Mouse (Mus musculus) cerebellum, adult 2 months (tissue): Measurements from ENCODE around the gene M6pr. TPM values are rescaled to one million over a fixed set of nuclear protein-coding genes. Genes with fewer than 3 reads are reported as not detected.

Source experiments
- DNase-seq, 2 experiments: peaks; one replicate each; pipeline ENCODE4 v3.0.0; 2021
- H3K27ac ChIP-seq: fragments of 200-500 bp; 2 replicates; pipeline ENCODE4 v1.5.1; 2012; ENCODE audit warnings: low read length, control low read depth, inconsistent platforms; ENCODE audit not compliant: insufficient read depth
- H3K27me3 ChIP-seq: fragments of 200-500 bp; 2 replicates; pipeline ENCODE4 v1.6.1; 2012; ENCODE audit warnings: inconsistent platforms, mild to moderate bottlenecking, low read length, moderate library complexity; ENCODE audit not compliant: control insufficient read depth, insufficient read depth
- H3K4me1 ChIP-seq: fragments of 200-500 bp; 2 replicates; pipeline ENCODE4 v1.6.1; 2011; ENCODE audit warnings: low read length; ENCODE audit not compliant: control insufficient read depth, insufficient read depth
- H3K4me3 ChIP-seq: fragments of 200-500 bp; replicated peaks from 2 replicates; pipeline ENCODE3; 2011; ENCODE audit warnings: mild to moderate bottlenecking, low read depth, low read length, control low read depth; ENCODE audit not compliant: insufficient read depth
- CTCF ChIP-seq: fragments of 200-500 bp; IDR thresholded peaks from 2 replicates; pipeline ENCODE4 v1.5.1; 2011; ENCODE audit warnings: low read depth, mild to moderate bottlenecking, control low read depth, low read length, moderate library complexity, borderline replicate concordance; ENCODE audit not compliant: insufficient read depth
- POLR2A ChIP-seq: fragments of 200-500 bp; IDR thresholded peaks from 2 replicates; pipeline ENCODE4 v1.6.1; 2011; ENCODE audit warnings: low read length, control low read depth, borderline replicate concordance; ENCODE audit not compliant: insufficient read depth
- WGBS: fragments of 180-500 bp; shearing (Covaris S2); methylation state at CpG from one replicate; pipeline ENCODE4 v1.1.7; 2018; 5-methylcytosine and 5-hydroxymethylcytosine counted together
- polyA plus RNA-seq: library from polyadenylated mRNA; depleted of rRNA; stranded (reverse); fragments of >200 nt; gene quantifications from 2 replicates; pipeline ENCODE4 v1.2.3, GENCODE M21; 2012

The M6pr gene
- polyA plus RNA-seq, 1 experiment: 94.9 TPM

GRCm38 (mm10) chr6:122310187-122310820, 1.8 kb downstream of the M6pr start:
- H3K27ac ChIP-seq: no peak overlapping the region
- DNase-seq: no peak
- whole genome bisulfite sequencing: 66% methylated on average over 5 of the region's 5 CpGs
- H3K4me1 ChIP-seq: no peaks in the 10 kb centered on the region
- TF ChIP-seq CTCF (no peak), POLR2A (no peak)
- H3K4me3 ChIP-seq: no peak overlapping the region
- H3K27me3 ChIP-seq: no peaks in the 10 kb centered on the region

GRCm38 (mm10) chr6:122318726-122319125, 10.2 kb downstream of the M6pr start:
- no peak overlapping the region for H3K27ac ChIP-seq
- TF ChIP-seq CTCF (no peak), POLR2A (no peak)
- no peaks in the 10 kb centered on the region for H3K27me3 ChIP-seq
- no peaks in the 10 kb centered on the region for H3K4me1 ChIP-seq
- WGBS: 98% methylated on average over 1 of the region's 1 CpGs
- no peak for DNase-seq
- no peak overlapping the region for H3K4me3 ChIP-seq

- TF ChIP-seq POLR2A (no peak), CTCF (no peak)
- Histone ChIP-seq H3K27ac (no peak overlapping the region), H3K4me3 (no peak overlapping the region), H3K4me1 (no peaks in the 10 kb centered on the region), H3K27me3 (no peaks in the 10 kb centered on the region)
- DNase-seq: no peak
- WGBS: 86% methylated on average over 6 of the region's 6 CpGs
These were observed 16.9 kb downstream of the M6pr start for GRCm38 (mm10) chr6:122325361-122325975.

GRCm38 (mm10) chr6:122333081-122333612, 24.6 kb downstream of the M6pr start:
- DNase-seq: no peak
- no peak overlapping the region for H3K27ac ChIP-seq
- 80% methylated on average over 13 of the region's 13 CpGs for WGBS
- no peak for TF ChIP-seq CTCF
- TF ChIP-seq POLR2A: no peak
- H3K4me3 ChIP-seq: no peak overlapping the region
- no peaks in the 10 kb centered on the region; the same call in 1 of the 2 replicates for H3K4me1 ChIP-seq
- no peaks in the 10 kb centered on the region for H3K27me3 ChIP-seq

- no peak for TF ChIP-seq POLR2A
- no peak for TF ChIP-seq CTCF
- H3K27me3 ChIP-seq: no peaks in the 10 kb centered on the region
- no peak overlapping the region for H3K27ac ChIP-seq
- no peak overlapping the region for H3K4me3 ChIP-seq
- H3K4me1 ChIP-seq: no peaks in the 10 kb centered on the region; the same call in 1 of the 2 replicates
- DNase-seq: no peak
- 72% methylated on average over 7 of the region's 7 CpGs for WGBS
These were observed 26.3 kb downstream of the M6pr start for GRCm38 (mm10) chr6:122334786-122335340.

- 53% methylated on average over 6 of the region's 6 CpGs for WGBS
- H3K27me3 ChIP-seq: no peaks in the 10 kb centered on the region
- peak; percentile 39 to 42 for DNase-seq
These were observed 29.0 kb downstream of the M6pr start for GRCm38 (mm10) chr6:122337546-122337945.

GRCm38 (mm10) chr6:122339047-122339647, 30.6 kb downstream of the M6pr start:
- WGBS: under 1% methylated on average over 48 of the region's 51 CpGs
- TF ChIP-seq POLR2A: no peak
- TF ChIP-seq CTCF: no peak
- H3K4me1 ChIP-seq: no peaks in the 10 kb centered on the region; the same call in 1 of the 2 replicates
- H3K27ac ChIP-seq: no peak overlapping the region; the same call in 1 of the 2 replicates
- peak overlapping the region; percentile 67 for H3K4me3 ChIP-seq
- peak; percentile 65 to 78 for DNase-seq
- H3K27me3 ChIP-seq: no peaks in the 10 kb centered on the region

More at GRCm38 (mm10) chr6:122337546-122337945, 29.0 kb downstream of the M6pr start:
- Histone ChIP-seq H3K4me1 (no peaks in the 10 kb centered on the region; the same call in 1 of the 2 replicates), H3K4me3 (no peak overlapping the region), H3K27ac (no peak overlapping the region)
- TF ChIP-seq POLR2A: no peak
- TF ChIP-seq CTCF: no peak
